Mouse (Mus musculus) hindbrain, embryonic 12.5 days (tissue): ENCODE measurements around the gene Ppdpf. TPM values are rescaled to one million over a fixed set of nuclear protein-coding genes. Genes with fewer than 3 reads are reported as not detected.

ENCODE experiments used
- ATAC-seq: fragments of 200-750 bp; cut with Nextera tagmentation; 2 replicates; pipeline ENCODE4 v1.8.0; 2017; ENCODE audit warnings: moderate TSS enrichment; ENCODE audit not compliant: low FRiP score
- H3K27ac ChIP-seq: fragments of 300-500 bp; sonication (generic); 2 replicates; pipeline ENCODE4 v1.5.1; 2016; ENCODE audit warnings: mild to moderate bottlenecking
- H3K27me3 ChIP-seq: fragments of 300-500 bp; sonication (generic); 2 replicates; pipeline ENCODE4 v1.6.1; 2016; ENCODE audit warnings: mild to moderate bottlenecking
- H3K36me3 ChIP-seq: fragments of 300-500 bp; sonication (generic); 2 replicates; pipeline ENCODE4 v1.6.1; 2016; ENCODE audit warnings: mild to moderate bottlenecking
- H3K4me1 ChIP-seq: fragments of 300-500 bp; sonication (generic); 2 replicates; pipeline ENCODE4 v1.6.1; 2016
- H3K4me2 ChIP-seq: fragments of 300-500 bp; sonication (generic); replicated peaks from 2 replicates; pipeline ENCODE4 v1.6.1; 2016; ENCODE audit warnings: mild to moderate bottlenecking
- H3K4me3 ChIP-seq: fragments of 300-500 bp; sonication (generic); 2 replicates; pipeline ENCODE4 v1.5.1; 2016; ENCODE audit warnings: mild to moderate bottlenecking
- H3K9ac ChIP-seq: fragments of 300-500 bp; sonication (generic); 2 replicates; pipeline ENCODE4 v1.6.1; 2016; ENCODE audit warnings: mild to moderate bottlenecking, moderate library complexity
- H3K9me3 ChIP-seq: fragments of 300-500 bp; sonication (generic); replicated peaks from 2 replicates; pipeline ENCODE4 v1.6.1; 2016; ENCODE audit warnings: mild to moderate bottlenecking
- WGBS: fragments of 180-500 bp; shearing (Covaris S2); methylation state at CpG from one replicate; pipeline ENCODE4 v1.1.7; 2016; 5-methylcytosine and 5-hydroxymethylcytosine counted together
- polyA plus RNA-seq: library from polyadenylated mRNA; unstranded; fragments of >200 nt; fragmentation: Nextera tagmentation; extraction: Ambion mirVana; gene quantifications from 2 replicates; pipeline ENCODE4 v1.2.1, GENCODE M21; 2016

Gene Ppdpf
- polyA plus RNA-seq, 1 experiment from 2014 or later = 419 TPM

DNA sequence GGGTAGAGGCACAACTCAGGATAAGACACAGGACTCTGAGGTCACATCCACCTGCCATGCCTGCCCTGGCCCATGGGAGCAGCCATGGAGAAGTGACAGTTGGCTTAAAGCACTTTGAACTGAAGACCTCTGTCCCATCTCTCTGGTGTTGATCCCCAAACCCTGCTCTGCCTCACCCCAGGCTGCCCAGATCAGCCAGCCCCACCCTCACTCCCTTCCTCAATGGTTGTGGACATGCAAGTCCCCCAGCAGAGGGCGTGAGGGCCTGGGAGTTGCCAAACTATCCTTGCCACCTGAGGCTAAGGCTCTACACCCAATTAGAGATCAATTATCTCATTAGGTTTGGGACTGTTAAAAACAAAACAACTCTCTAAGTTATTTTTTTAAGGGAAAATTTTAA lies 33.2 kb upstream of the Ppdpf start:
- Histone ChIP-seq H3K9ac (no peak overlapping the region), H3K4me2 (no peak overlapping the region), H3K9me3 (no peaks in the 10 kb centered on the region), H3K36me3 (no peaks in the 10 kb centered on the region), H3K27me3 (peaks cover 73% of the 10 kb centered on the region), H3K4me3 (no peak overlapping the region), H3K27ac (no peak overlapping the region), H3K4me1 (peaks cover 12% of the 10 kb centered on the region)
- 3% methylated on average over 1 of the region's 1 CpGs for WGBS
- no peak for ATAC-seq

DNA sequence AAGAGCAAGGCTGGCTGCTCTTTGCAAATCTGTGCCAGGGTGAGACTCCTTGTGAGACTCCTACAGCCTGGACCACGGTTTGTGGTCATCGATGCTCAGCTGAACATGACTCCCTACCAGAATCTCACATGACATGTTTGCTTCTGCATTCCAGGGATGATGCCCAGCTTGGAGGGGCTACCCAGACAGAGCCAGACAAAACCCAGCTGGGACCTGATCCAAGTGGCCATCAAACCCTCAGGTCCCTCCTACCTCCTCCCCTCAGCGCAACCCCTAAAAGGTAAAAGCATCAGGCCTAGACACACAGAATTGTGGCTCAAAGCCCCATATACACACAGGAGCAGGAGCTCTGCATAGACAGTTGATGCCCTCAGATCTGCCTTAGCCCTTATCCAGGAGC lies 32.7 kb upstream of the Ppdpf start:
- H3K27ac ChIP-seq = no peak overlapping the region
- H3K9ac ChIP-seq = no peak overlapping the region
- no peak overlapping the region for H3K4me2 ChIP-seq
- H3K4me1 ChIP-seq = peaks cover 17% of the 10 kb centered on the region
- no peaks in the 10 kb centered on the region for H3K36me3 ChIP-seq
- ATAC-seq = no peak
- H3K9me3 ChIP-seq = no peaks in the 10 kb centered on the region
- 90% methylated on average over 3 of the region's 3 CpGs for WGBS
- H3K27me3 ChIP-seq = peaks cover 70% of the 10 kb centered on the region
- no peak overlapping the region for H3K4me3 ChIP-seq

DNA sequence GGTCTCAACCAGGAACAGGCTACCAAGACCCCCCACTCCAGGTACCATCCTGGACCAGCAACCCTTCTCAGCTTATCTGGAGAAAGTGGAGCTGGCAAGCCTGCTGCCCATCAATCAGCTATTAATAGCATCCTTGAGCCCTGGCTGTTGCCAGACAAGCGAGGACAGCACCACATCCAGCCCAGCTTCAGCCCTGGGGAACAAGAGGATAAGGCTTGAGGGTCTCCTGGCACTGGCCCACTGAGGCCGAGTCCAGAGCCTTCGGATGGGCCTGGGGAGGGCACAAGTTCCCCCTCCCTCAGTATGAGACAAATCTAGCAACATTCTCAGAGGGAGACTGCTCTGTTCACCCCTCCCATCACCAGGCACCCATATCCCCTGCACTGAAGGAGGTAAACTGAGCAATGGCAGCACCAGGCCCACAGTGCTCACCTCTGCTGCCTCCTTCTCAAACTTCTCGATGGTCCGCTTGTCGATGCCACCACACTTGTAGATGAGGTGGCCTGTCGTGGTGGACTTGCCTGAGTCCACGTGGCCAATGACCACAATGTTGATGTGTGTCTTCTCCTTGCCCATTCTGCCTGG lies 32.1 kb upstream of the Ppdpf start:
- peaks cover 23% of the 10 kb centered on the region for H3K4me1 ChIP-seq
- ATAC-seq = no peak
- H3K36me3 ChIP-seq = no peaks in the 10 kb centered on the region
- H3K9me3 ChIP-seq = no peaks in the 10 kb centered on the region
- H3K4me2 ChIP-seq = no peak overlapping the region
- H3K27me3 ChIP-seq = peaks cover 64% of the 10 kb centered on the region
- no peak overlapping the region for H3K27ac ChIP-seq
- WGBS = 87% methylated on average over 8 of the region's 8 CpGs
- H3K9ac ChIP-seq = no peak overlapping the region
- H3K4me3 ChIP-seq = no peak overlapping the region

DNA sequence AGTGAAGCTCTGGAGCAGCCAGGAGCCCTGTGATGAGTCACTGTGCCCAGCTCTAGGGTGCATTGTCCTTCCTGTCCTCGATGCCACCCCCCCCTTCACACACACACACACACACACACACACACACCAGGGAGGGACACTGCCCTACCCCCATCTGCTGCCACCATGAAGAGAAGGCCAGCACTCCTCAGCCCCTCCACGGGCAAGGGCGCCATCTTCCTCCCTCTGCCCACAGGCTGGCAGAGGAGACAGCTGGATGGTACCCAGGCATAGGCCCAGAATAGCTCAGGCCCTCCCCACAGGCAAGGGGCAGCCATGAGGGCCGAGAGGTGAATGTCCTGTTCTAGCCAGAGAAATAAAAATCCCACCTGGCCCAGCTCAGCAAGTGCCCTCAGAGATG lies 31.2 kb upstream of the Ppdpf start:
- 0 out of 2 replicates have a peak overlapping the region, but pooled peaks have one; percentile 85 for H3K27ac ChIP-seq
- peaks cover 55% of the 10 kb centered on the region for H3K27me3 ChIP-seq
- peaks cover 28% of the 10 kb centered on the region for H3K4me1 ChIP-seq
- WGBS = 63% methylated on average over 4 of the region's 4 CpGs
- peak overlapping the region; percentile 42 for H3K4me3 ChIP-seq
- H3K4me2 ChIP-seq = peak overlapping the region; percentile 66
- H3K9ac ChIP-seq = peak overlapping the region; percentile 64
- peak; percentile 1; the same call in 1 of the 2 replicates for ATAC-seq
- no peaks in the 10 kb centered on the region for H3K36me3 ChIP-seq
- no peaks in the 10 kb centered on the region for H3K9me3 ChIP-seq

DNA sequence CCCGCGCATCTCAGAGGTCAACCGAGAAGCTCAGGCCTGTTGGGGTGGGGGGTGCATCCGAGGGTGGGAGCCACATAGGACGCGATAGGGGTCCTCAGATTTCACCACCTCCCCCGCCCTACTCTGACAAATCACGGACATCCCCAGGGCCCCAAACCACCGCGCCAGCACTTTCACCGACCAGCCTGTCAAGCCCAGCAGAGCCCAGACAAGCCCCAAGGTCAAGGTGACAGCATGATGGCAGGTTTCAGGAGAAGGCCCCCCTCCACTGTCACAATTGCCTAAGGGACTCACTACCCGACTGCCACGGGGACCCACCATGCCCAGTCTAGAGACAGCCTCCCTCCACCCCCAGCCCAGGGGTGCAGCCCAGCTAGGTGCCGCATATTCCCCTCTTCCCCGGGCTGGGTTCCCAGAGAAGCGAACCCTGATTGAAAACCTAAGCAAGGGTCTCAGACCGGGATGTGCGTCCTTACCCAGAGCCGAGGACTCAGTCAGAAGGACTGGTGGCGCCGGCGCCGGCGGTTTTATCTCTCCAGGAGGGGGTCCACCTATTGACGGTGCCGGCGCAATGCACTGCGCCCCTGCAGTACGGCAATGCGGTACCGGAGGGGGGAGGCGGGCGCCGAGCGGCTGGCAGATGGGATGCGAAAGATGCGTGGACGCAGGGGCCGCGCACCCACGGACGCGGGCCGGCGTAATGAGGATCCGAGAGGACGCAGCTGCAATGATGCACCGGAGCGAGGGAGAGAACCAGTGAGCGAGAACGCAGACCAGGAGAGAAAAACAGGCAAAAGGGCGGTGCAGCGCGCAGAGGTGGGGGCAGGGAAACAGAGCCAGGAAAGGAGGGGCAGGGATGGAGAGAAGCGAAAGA lies 30.6 kb upstream of the Ppdpf start, which contains the start of gene Eef1a2:
Eef1a2 (minus strand) TSS at position 767 of the 874 bp plus-strand sequence.
- WGBS = 3% methylated on average over 55 of the region's 55 CpGs
- H3K4me3 ChIP-seq = peak within 1 kb of the TSS; percentile 42
- H3K27me3 ChIP-seq = peaks cover 49% of the 10 kb centered on the region
- peaks cover 28% of the 10 kb centered on the region for H3K4me1 ChIP-seq
- peak; percentile 63 for ATAC-seq
- H3K9ac ChIP-seq = peak within 1 kb of the TSS; percentile 64
- no peaks in the 10 kb centered on the region for H3K36me3 ChIP-seq
- no peaks in the 10 kb centered on the region for H3K9me3 ChIP-seq
- peak within 1 kb of the TSS; percentile 66 for H3K4me2 ChIP-seq
- peak within 1 kb of the TSS; percentile 85 for H3K27ac ChIP-seq

DNA sequence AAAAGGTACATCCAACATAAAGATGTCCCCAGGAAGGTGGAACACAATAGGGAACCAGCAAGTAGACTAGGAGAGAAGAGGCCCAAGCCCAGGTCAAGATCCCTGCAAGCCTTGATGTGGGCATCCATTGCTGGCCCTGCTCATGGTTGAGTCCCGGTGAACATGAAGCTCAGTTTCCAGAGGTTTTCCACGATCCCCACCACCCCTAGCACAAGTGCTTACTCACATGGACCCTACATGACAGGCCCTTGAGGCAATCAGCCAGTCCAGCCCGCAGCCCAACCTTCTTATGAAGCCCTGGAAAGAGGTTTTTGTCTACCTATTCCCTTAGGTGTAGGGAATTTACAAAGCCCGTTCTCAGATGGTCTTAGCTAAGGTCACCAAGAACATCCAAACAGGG lies 29.9 kb upstream of the Ppdpf start:
- Histone ChIP-seq H3K4me3 (peak overlapping the region; percentile 42), H3K9me3 (no peaks in the 10 kb centered on the region), H3K4me2 (peak overlapping the region; percentile 66), H3K27me3 (peaks cover 49% of the 10 kb centered on the region), H3K27ac (peak overlapping the region; percentile 85), H3K4me1 (peaks cover 28% of the 10 kb centered on the region), H3K36me3 (no peaks in the 10 kb centered on the region), H3K9ac (peak overlapping the region; percentile 64)
- WGBS = 75% methylated on average over 4 of the region's 4 CpGs
- ATAC-seq = no peak

DNA sequence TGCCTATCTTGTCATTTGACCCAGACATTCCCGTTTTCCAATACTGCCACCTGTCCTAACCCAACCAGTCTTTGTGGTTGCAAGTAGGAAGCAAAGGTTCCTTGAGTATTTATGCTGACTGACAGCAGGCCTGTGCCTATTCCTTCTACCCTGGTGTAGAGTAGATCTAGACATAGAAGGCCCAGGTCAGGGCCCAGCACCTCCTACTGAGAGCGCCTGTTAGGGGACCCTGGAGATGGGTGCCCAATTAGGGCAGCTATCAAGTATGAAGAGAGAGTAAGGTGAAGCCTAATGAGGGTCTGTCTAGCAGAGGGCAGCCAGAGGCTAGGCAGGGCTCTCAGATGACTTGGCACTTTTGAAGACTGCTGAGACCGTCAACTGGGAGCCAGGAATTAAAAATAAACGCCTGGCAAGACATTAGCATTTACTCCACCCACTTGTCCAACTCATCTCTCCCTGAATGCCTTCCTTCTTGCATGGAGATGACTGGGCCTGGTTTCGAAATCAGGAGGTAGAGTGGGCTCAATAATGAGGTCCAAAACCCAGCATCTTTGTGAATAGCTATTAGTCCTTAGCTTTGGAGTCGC lies 29.2 kb upstream of the Ppdpf start:
- H3K4me2 ChIP-seq = no peak overlapping the region
- 81% methylated on average over 6 of the region's 6 CpGs for WGBS
- no peak overlapping the region for H3K27ac ChIP-seq
- peaks cover 45% of the 10 kb centered on the region for H3K27me3 ChIP-seq
- ATAC-seq = no peak
- H3K9ac ChIP-seq = no peak overlapping the region
- no peak overlapping the region for H3K4me3 ChIP-seq
- H3K9me3 ChIP-seq = no peaks in the 10 kb centered on the region
- H3K4me1 ChIP-seq = peaks cover 28% of the 10 kb centered on the region
- H3K36me3 ChIP-seq = no peaks in the 10 kb centered on the region

DNA sequence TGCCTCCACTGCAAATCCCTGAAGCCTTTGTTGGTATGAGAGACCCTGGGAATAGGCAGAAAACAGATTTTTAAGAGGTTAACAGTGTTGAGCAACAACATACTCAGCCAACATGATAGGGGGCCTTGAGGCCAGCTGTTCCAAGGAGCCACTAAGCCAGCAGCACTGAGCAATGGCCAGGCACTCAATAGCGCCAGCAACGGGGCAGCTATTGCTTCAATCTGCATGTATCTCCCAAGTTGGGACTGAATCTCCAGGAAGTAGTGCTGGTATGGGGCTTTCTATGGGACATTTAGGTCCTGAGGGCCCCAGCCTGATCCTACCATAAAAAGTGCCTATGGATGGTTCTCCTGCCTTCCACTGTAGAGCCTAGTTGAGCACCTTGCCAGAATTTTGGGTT lies 28.6 kb upstream of the Ppdpf start:
- H3K4me3 ChIP-seq = no peak overlapping the region
- no peak overlapping the region for H3K27ac ChIP-seq
- no peaks in the 10 kb centered on the region for H3K36me3 ChIP-seq
- 92% methylated on average over 2 of the region's 2 CpGs for WGBS
- no peak overlapping the region for H3K9ac ChIP-seq
- H3K4me1 ChIP-seq = peaks cover 28% of the 10 kb centered on the region
- no peak overlapping the region for H3K4me2 ChIP-seq
- no peaks in the 10 kb centered on the region for H3K9me3 ChIP-seq
- no peak for ATAC-seq
- H3K27me3 ChIP-seq = peaks cover 43% of the 10 kb centered on the region

DNA sequence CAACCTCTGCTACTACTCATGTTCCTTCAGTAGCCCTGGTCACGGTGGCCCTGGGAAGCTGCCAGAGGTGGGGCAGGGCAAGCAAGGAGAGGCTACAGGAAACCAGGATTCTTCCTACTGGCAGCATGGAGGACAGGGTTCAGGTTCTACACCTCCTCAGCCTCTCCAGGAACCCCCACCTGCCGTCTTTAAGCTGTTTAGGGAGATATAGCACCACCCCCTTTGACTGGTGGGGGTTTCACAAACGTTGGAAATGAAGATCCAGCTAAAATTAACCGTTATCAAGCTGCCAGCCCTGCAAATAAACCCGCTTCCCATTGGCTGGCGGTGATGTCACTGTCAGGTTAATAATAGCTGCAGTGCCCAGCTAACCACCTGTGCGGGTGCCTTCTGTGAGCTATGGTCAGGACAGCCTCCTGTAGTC lies 27.9 kb upstream of the Ppdpf start:
- Histone ChIP-seq H3K27me3 (peaks cover 43% of the 10 kb centered on the region), H3K4me1 (peaks cover 28% of the 10 kb centered on the region)

DNA sequence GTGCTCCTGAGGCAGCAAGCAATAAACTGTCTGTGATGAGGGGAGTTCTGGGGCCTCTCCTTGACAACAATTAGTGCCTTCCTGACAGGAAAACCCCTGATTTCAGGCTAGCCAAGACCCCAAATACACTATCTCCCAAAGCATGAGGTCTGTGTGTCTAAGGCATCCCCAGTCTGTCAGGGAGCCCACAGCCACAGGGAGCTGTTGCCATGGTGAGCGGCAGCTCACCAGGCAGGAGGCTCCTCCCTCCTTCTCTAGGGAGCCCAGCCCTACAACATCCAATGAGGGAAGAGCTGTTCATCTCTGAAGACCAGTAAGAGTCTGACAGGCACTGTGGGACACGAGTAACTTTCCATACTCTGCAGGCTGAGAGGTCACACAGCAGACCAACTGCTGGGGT lies 27.3 kb upstream of the Ppdpf start:
- peak overlapping the region; percentile 52 for H3K27ac ChIP-seq
- H3K36me3 ChIP-seq = no peaks in the 10 kb centered on the region
- H3K9me3 ChIP-seq = no peaks in the 10 kb centered on the region
- no peak overlapping the region for H3K4me3 ChIP-seq
- 0% methylated on average over 2 of the region's 2 CpGs for WGBS
- ATAC-seq = peak; percentile 85
- peak overlapping the region; percentile 11; the same call in 1 of the 2 replicates for H3K4me2 ChIP-seq
- H3K27me3 ChIP-seq = peaks cover 37% of the 10 kb centered on the region
- peaks cover 28% of the 10 kb centered on the region for H3K4me1 ChIP-seq
- H3K9ac ChIP-seq = no peak overlapping the region; the same call in 1 of the 2 replicates

More for the DNA sequence above, 27.9 kb upstream of the Ppdpf start:
- no peak overlapping the region for H3K4me2 ChIP-seq
- WGBS = 62% methylated on average over 7 of the region's 7 CpGs
- H3K4me3 ChIP-seq = no peak overlapping the region
- H3K27ac ChIP-seq = no peak overlapping the region; the same call in 1 of the 2 replicates
- no peaks in the 10 kb centered on the region for H3K9me3 ChIP-seq
- no peak overlapping the region for H3K9ac ChIP-seq
- no peaks in the 10 kb centered on the region for H3K36me3 ChIP-seq
- no peak for ATAC-seq

DNA sequence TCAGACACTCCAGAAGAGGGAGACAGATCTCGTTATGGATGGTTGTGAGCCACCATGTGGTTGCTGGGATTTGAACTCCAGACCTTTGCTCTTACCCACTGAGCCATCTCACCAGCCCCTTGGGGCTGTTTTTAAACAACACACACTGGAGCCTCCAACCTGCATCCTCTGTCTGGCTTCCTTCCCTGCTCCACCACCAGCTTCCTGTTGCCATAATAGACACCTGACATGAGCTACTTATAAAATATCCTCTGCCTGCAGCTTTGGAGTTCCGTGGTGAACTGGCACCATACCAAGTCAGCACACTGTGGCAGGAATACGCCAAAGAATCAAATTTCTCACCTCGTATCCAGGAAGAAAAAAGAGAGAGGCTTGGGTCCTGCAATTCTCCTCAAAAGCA lies 26.2 kb upstream of the Ppdpf start:
- Histone ChIP-seq H3K4me3 (no peak overlapping the region), H3K9me3 (no peaks in the 10 kb centered on the region), H3K36me3 (no peaks in the 10 kb centered on the region), H3K27ac (no peak overlapping the region), H3K27me3 (peaks cover 26% of the 10 kb centered on the region), H3K4me2 (no peak overlapping the region), H3K4me1 (peaks cover 28% of the 10 kb centered on the region), H3K9ac (no peak overlapping the region)
- no peak for ATAC-seq
- 76% methylated on average over 4 of the region's 4 CpGs for WGBS

DNA sequence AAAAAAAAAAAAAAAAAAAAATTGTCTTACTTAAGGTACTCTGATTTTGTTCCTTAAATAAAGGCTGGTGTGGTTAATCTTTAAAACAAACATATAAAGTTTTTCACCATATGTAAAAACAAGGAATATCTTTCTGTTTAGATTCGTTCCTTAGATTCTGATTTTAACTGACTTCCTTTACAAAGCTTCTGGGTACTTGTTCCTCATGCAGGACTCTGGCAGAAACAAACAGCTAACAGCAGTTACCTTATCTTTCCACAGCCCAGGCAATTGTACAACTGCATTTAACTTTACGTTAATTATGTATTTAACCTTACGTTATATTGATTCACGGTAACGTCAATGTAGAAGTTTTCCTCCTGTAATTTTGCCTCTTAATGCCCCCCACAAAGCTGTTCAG lies 20.6 kb upstream of the Ppdpf start:
- H3K27me3 ChIP-seq = no peaks in the 10 kb centered on the region; the same call in 1 of the 2 replicates
- no peak overlapping the region for H3K4me3 ChIP-seq
- no peak overlapping the region for H3K9ac ChIP-seq
- H3K4me2 ChIP-seq = no peak overlapping the region
- WGBS = 89% methylated on average over 5 of the region's 5 CpGs
- ATAC-seq = no peak
- no peaks in the 10 kb centered on the region for H3K36me3 ChIP-seq
- no peaks in the 10 kb centered on the region for H3K9me3 ChIP-seq
- no peaks in the 10 kb centered on the region for H3K4me1 ChIP-seq
- H3K27ac ChIP-seq = no peak overlapping the region
